Mouse (Mus musculus): ENCODE data around the gene Tmem234.

GRCm38 (mm10) chr4:129588865-129589264 lies 11.6 kb upstream of the Tmem234 start:
- TF ChIP-seq GATA1 (IDR thresholded peaks at IDR 0.05; ENCODE audit: low read length) (peak; percentile 29; the same call in 1 of the 2 replicates), TAL1 (IDR thresholded peaks at IDR 0.05; ENCODE audit: low read length) (peak; percentile 60)
